In genomic region chr19:24476929-24477882, GRCm38 (mm10) we compare ENCODE assay signal across 8 mouse cellular contexts. TPM values are rescaled to one million over a fixed set of nuclear protein-coding genes. Genes with fewer than 3 reads are reported as not detected.
DNase-seq lines count a peak whose midpoint lies in the region; ATAC-seq and TF ChIP-seq lines count a peak whose summit lies in the region.

Gene Fam122a, minus strand, starts transcription at chr19:24477356.

- H3K27me3 ChIP-seq in forebrain, embryonic 16.5 days (replicated peaks; ENCODE audit: control insufficient read depth, insufficient read depth, low read length), result no peaks in the 10 kb centered on the region
- H3K27me3 ChIP-seq in lung, embryonic 14.5 days (ENCODE audit: insufficient read depth, low read length), result no peaks in the 10 kb centered on the region
- no peaks in the 10 kb centered on the region for H3K27me3 ChIP-seq in thymus, adult 2 months (ENCODE audit: control insufficient read depth, insufficient read depth, low read length)

- intact Hi-C loops in heart, postnatal 36 days (cut with DNase I), result loop anchor here (2.0 to 5.0 kb wide), 2 partner anchors 80 to 176 kb away; partner anchors contain the start of gene Pip5k1b

- no peaks in the 10 kb centered on the region for H3K36me3 ChIP-seq in ES-E14 (ENCODE audit: control insufficient read depth, insufficient read depth, low read length, poor library complexity, severe bottlenecking)
- no peaks in the 10 kb centered on the region for H3K36me3 ChIP-seq in forebrain, embryonic 16.5 days (ENCODE audit: control insufficient read depth, insufficient read depth)
- peaks cover 3% of the 10 kb centered on the region; the same call in 1 of the 2 replicates for H3K36me3 ChIP-seq in lung, embryonic 14.5 days (ENCODE audit: insufficient read depth)
- no peaks in the 10 kb centered on the region for H3K36me3 ChIP-seq in thymus, adult 2 months (ENCODE audit: control insufficient read depth, insufficient read depth, low read length)

- no peaks in the 10 kb centered on the region for H3K9me3 ChIP-seq in ES-E14 (ENCODE audit: control insufficient read depth, insufficient read depth, low read depth, low read length)
- no peaks in the 10 kb centered on the region for H3K9me3 ChIP-seq in forebrain, embryonic 16.5 days (ENCODE audit: control insufficient read depth, low read length)
- H3K9me3 ChIP-seq in lung, embryonic 14.5 days (ENCODE audit: low read depth, low read length), result no peaks in the 10 kb centered on the region

- WGBS in forebrain, embryonic 16.5 days, result under 1% methylated on average over 82 of the region's 92 CpGs
- under 1% methylated on average over 91 of the region's 92 CpGs for WGBS in lung, embryonic 14.5 days
- under 1% methylated on average over 92 of the region's 92 CpGs for WGBS in olfactory bulb, adult 2 months
- WGBS in thymus, adult 2 months, result under 1% methylated on average over 92 of the region's 92 CpGs

- 0 out of 2 replicates have a peak within 1 kb of the TSS, but pooled peaks have one; percentile 12 for H3K27ac ChIP-seq in ES-E14 (ENCODE audit: insufficient read depth, low read depth, low read length, poor library complexity, severe bottlenecking)
- H3K27ac ChIP-seq in forebrain, embryonic 16.5 days (ENCODE audit: low read length), result peak within 1 kb of the TSS; percentile 93
- H3K27ac ChIP-seq in layer of hippocampus, adult 2 months, result peak within 1 kb of the TSS; percentile 97
- H3K27ac ChIP-seq in lung, embryonic 14.5 days (ENCODE audit: low read depth), result peak within 1 kb of the TSS; percentile 93
- H3K27ac ChIP-seq in olfactory bulb, adult 2 months (ENCODE audit: insufficient read depth, low read depth, low read length), result peak within 1 kb of the TSS; percentile 88
- H3K27ac ChIP-seq in thymus, adult 2 months (ENCODE audit: control insufficient read depth, insufficient read depth, low read length), result peak within 1 kb of the TSS; percentile 79

- ATAC-seq in forebrain, embryonic 16.5 days, result peak; percentile 98
- peak; percentile 98 for ATAC-seq in lung, embryonic 14.5 days (ENCODE audit: insufficient read depth)

- peak within 1 kb of the TSS; percentile 83 to 96 for H3K4me3 ChIP-seq in ES-E14 (ENCODE audit: insufficient read depth in 1 of 2, low read depth in 1 of 2, low read length in 2 of 2, poor library complexity in 1 of 2, severe bottlenecking in 1 of 2)
- peak within 1 kb of the TSS; percentile 91 for H3K4me3 ChIP-seq in forebrain, embryonic 16.5 days (replicated peaks; ENCODE audit: low read length)
- peak within 1 kb of the TSS; percentile 82 for H3K4me3 ChIP-seq in layer of hippocampus, adult 2 months
- H3K4me3 ChIP-seq in lung, embryonic 14.5 days (ENCODE audit: low read depth, low read length), result peak within 1 kb of the TSS; percentile 79
- H3K4me3 ChIP-seq in olfactory bulb, adult 2 months (ENCODE audit: insufficient read depth, low read depth, low read length), result peak within 1 kb of the TSS; percentile 93
- peak within 1 kb of the TSS; percentile 96 for H3K4me3 ChIP-seq in thymus, adult 2 months (ENCODE audit: control insufficient read depth, insufficient read depth, low read length)

- H3K4me1 ChIP-seq in ES-E14 (ENCODE audit: control insufficient read depth in 2 of 2, insufficient read depth in 2 of 2, low read length in 2 of 2, poor library complexity in 1 of 2), result peaks cover 3 to 7% of the 10 kb centered on the region in 2 experiments; a peak in 2 of 4 replicates
- peaks cover 14% of the 10 kb centered on the region for H3K4me1 ChIP-seq in forebrain, embryonic 16.5 days (replicated peaks; ENCODE audit: control insufficient read depth, insufficient read depth, low read length)
- no peaks in the 10 kb centered on the region for H3K4me1 ChIP-seq in lung, embryonic 14.5 days (ENCODE audit: insufficient read depth)
- peaks cover 2% of the 10 kb centered on the region; the same call in 1 of the 2 replicates for H3K4me1 ChIP-seq in olfactory bulb, adult 2 months (ENCODE audit: control insufficient read depth, insufficient read depth, low read length)
- no peaks in the 10 kb centered on the region; the same call in 1 of the 2 replicates for H3K4me1 ChIP-seq in thymus, adult 2 months (replicated peaks; ENCODE audit: control insufficient read depth, insufficient read depth, low read length)

- peak; percentile 93 for TF ChIP-seq POLR2A in olfactory bulb, adult 2 months (IDR thresholded peaks at IDR 0.05; ENCODE audit: insufficient read depth, low read depth, low read length)
- peak; percentile 97 for TF ChIP-seq POLR2A in thymus, adult 2 months (IDR thresholded peaks at IDR 0.05; ENCODE audit: control insufficient read depth, extremely low read depth, insufficient read depth, low read length, poor library complexity)

- in situ Hi-C loops in ES-E14 (cut with MboI; ENCODE audit: low sequenced_read_pairs in 2 of 2, unreplicated experiment in 2 of 2), result no loop called here

- peak; percentile 86 for DNase-seq in ES-E14 (ENCODE audit: low read depth, low spot score)
- DNase-seq in cerebellum, adult 11-12 months, result peak; percentile 92
- peak; percentile 91 to 93 for DNase-seq in heart, postnatal 36 days
- DNase-seq in layer of hippocampus, adult 2 months (ENCODE audit: low spot score in 2 of 2), result peak; percentile 83 to 93
- peak; percentile 97 for DNase-seq in lung, embryonic 14.5 days
- DNase-seq in thymus, adult 2 months, result peak; percentile 91

- H3K9ac ChIP-seq in ES-E14 (ENCODE audit: insufficient read depth, low read depth, low read length, poor library complexity, severe bottlenecking), result peak within 1 kb of the TSS; percentile 88
- H3K9ac ChIP-seq in forebrain, embryonic 16.5 days (replicated peaks; ENCODE audit: low read depth, low read length), result peak within 1 kb of the TSS; percentile 77
- peak within 1 kb of the TSS; percentile 96 for H3K9ac ChIP-seq in lung, embryonic 14.5 days

- H3K4me2 ChIP-seq in forebrain, embryonic 16.5 days (ENCODE audit: low read length), result peak within 1 kb of the TSS; percentile 91
- H3K4me2 ChIP-seq in lung, embryonic 14.5 days, result peak within 1 kb of the TSS; percentile 89

- TF ChIP-seq CTCF in layer of hippocampus, adult 2 months (conservative IDR thresholded peaks at IDR 0.05), result peak; percentile 49
- TF ChIP-seq CTCF in lung, embryonic 14.5 days (IDR thresholded peaks at IDR 0.05; ENCODE audit: low read depth), result peak; percentile 4; the same call in 1 of the 2 replicates
- TF ChIP-seq CTCF in olfactory bulb, adult 2 months (IDR thresholded peaks at IDR 0.05; ENCODE audit: insufficient read depth, low read depth, low read length), result no peak
- peak; percentile 77 for TF ChIP-seq CTCF in thymus, adult 2 months (IDR thresholded peaks at IDR 0.05; ENCODE audit: borderline replicate concordance, control insufficient read depth, extremely low read depth, insufficient read depth, low read length, poor library complexity)

TF ChIP-seq in ES-E14, 5 proteins besides CTCF, POLR2A, EP300 and RAD21:
- TF ChIP-seq HCFC1 (IDR thresholded peaks at IDR 0.05; ENCODE audit: borderline replicate concordance, insufficient read depth, low read length) (peak; percentile 76; the same call in 1 of the 2 replicates), ZNF384 (IDR thresholded peaks at IDR 0.05; ENCODE audit: low read depth, low read length) (no peak), MAFK (IDR thresholded peaks at IDR 0.05; ENCODE audit: insufficient read depth, low read depth, low read length) (no peak), CHD2 (IDR thresholded peaks at IDR 0.05; ENCODE audit: low read depth, low read length) (no peak), ZC3H11A (IDR thresholded peaks at IDR 0.05; ENCODE audit: borderline replicate concordance, low read depth, low read length) (no peak)
TF ChIP-seq in ES-E14: peak in this region for 1.

RNA-seq across cellular contexts. Expression of gene Fam122a, which starts in this region (rescaled TPM):
- 1.9 and 2.4 TPM in 2 replicates for total RNA-seq in ES-E14 (2012; rRNA removed)
- 47.8 and 50.2 TPM in 2 replicates for polyA plus RNA-seq in forebrain, embryonic 16.5 days (2015; fragmentation: Nextera tagmentation; extraction: Ambion mirVana)
- 10 to 100 TPM; 22.2 to 22.7 TPM for total RNA-seq in heart, postnatal 36 days (2021)
- 10 to 100 TPM; 33.9 to 34.6 TPM for total RNA-seq in layer of hippocampus, adult 2 months (2021)
- 47.0 and 48.3 TPM in 2 replicates for polyA plus RNA-seq in lung, embryonic 14.5 days (2014; fragmentation: Nextera tagmentation; extraction: Ambion mirVana)
- not detected in 2 replicates for polyA plus RNA-seq in olfactory bulb, adult 2 months (2012; ENCODE audit: insufficient read depth, insufficient read length, low replicate concordance, missing spikeins)
- polyA plus RNA-seq in thymus, adult 2 months (2012; rRNA removed), result 34.3 and 44.7 TPM in 2 replicates

Comparison
In these comparisons a context has a peak if more than half of its experiments do, and no peak if none do; other contexts are left out.
1. Peak in every context shown above with its lines: DNase-seq, ATAC-seq, H3K4me3 ChIP-seq and H3K27ac ChIP-seq.
2. RNA of gene Fam122a (polyA plus RNA-seq): 47.8 to 50.2 TPM in forebrain, embryonic 16.5 days, 47.0 to 48.3 TPM in lung, embryonic 14.5 days and 34.3 to 44.7 TPM in thymus, adult 2 months; not detected in olfactory bulb, adult 2 months; every median in the first group is over 10 times any median in the second.
3. H3K27ac ChIP-seq: peak in every context shown above with its lines; median percentile 97 in layer of hippocampus, adult 2 months; 93 in forebrain, embryonic 16.5 days; 93 in lung, embryonic 14.5 days; 88 in olfactory bulb, adult 2 months; 79 in thymus, adult 2 months; 12 in ES-E14.